Mouse (Mus musculus) limb, embryonic 13.5 days (tissue): ENCODE measurements around the gene Urah. TPM values are rescaled to one million over a fixed set of nuclear protein-coding genes. Genes with fewer than 3 reads are reported as not detected.

Experiments used
- ATAC-seq: fragments of 200-750 bp; cut with Nextera tagmentation; 2 replicates; pipeline ENCODE4 v1.8.0; 2017; ENCODE audit warnings: low read depth, moderate number of reproducible peaks, moderate TSS enrichment; ENCODE audit not compliant: low FRiP score
- H3K27ac ChIP-seq: fragments of 300-500 bp; sonication (generic); 2 replicates; pipeline ENCODE4 v1.5.1; 2015; ENCODE audit warnings: inconsistent platforms, mild to moderate bottlenecking, moderate library complexity
- H3K27me3 ChIP-seq: fragments of 300-500 bp; sonication (generic); 2 replicates; pipeline ENCODE4 v1.6.1; 2015; ENCODE audit warnings: mild to moderate bottlenecking, inconsistent platforms
- H3K36me3 ChIP-seq: fragments of 300-500 bp; sonication (generic); 2 replicates; pipeline ENCODE4 v1.6.1; 2015; ENCODE audit warnings: inconsistent platforms, mild to moderate bottlenecking, moderate library complexity
- H3K4me1 ChIP-seq: fragments of 300-500 bp; sonication (generic); 2 replicates; pipeline ENCODE4 v1.6.1; 2015; ENCODE audit warnings: inconsistent platforms
- H3K4me2 ChIP-seq: fragments of 300-500 bp; sonication (generic); replicated peaks from 2 replicates; pipeline ENCODE4 v1.6.1; 2015; ENCODE audit warnings: inconsistent platforms, mild to moderate bottlenecking, moderate library complexity
- H3K4me3 ChIP-seq: fragments of 300-500 bp; sonication (generic); 2 replicates; pipeline ENCODE4 v1.5.1; 2015; ENCODE audit warnings: moderate library complexity, mild to moderate bottlenecking, inconsistent platforms
- H3K9ac ChIP-seq: fragments of 300-500 bp; sonication (generic); 2 replicates; pipeline ENCODE4 v1.6.1; 2015; ENCODE audit warnings: mild to moderate bottlenecking, inconsistent platforms
- H3K9me3 ChIP-seq: fragments of 300-500 bp; sonication (generic); 2 replicates; pipeline ENCODE4 v1.6.1; 2016; ENCODE audit warnings: inconsistent platforms
- WGBS: fragments of 180-500 bp; shearing (Covaris S2); methylation state at CpG from one replicate; pipeline ENCODE4 v1.1.7; 2015; 5-methylcytosine and 5-hydroxymethylcytosine counted together
- polyA plus RNA-seq: library from polyadenylated mRNA; unstranded; fragments of >200 nt; fragmentation: Nextera tagmentation; extraction: Ambion mirVana; gene quantifications from 2 replicates; pipeline ENCODE4 v1.2.1, GENCODE M21; 2015

The Urah gene
- polyA plus RNA-seq, 1 experiment from 2014 or later: 1.0 TPM

GRCm38 (mm10) chr7:140856785-140857549 lies 22.1 kb downstream of the Urah start, which contains the start of gene Ric8a:
Ric8a (plus strand) TSS chr7:140856957.
- H3K4me2 ChIP-seq: peak within 1 kb of the TSS; percentile 100
- peaks cover 28% of the 10 kb centered on the region for H3K4me1 ChIP-seq
- peak within 1 kb of the TSS; percentile 87 for H3K9ac ChIP-seq
- H3K36me3 ChIP-seq: peaks cover 63% of the 10 kb centered on the region
- no peaks in the 10 kb centered on the region for H3K27me3 ChIP-seq
- peak; percentile 80 for ATAC-seq
- peak within 1 kb of the TSS; percentile 83 for H3K27ac ChIP-seq
- peak within 1 kb of the TSS; percentile 88 for H3K4me3 ChIP-seq
- under 1% methylated on average over 50 of the region's 50 CpGs for WGBS
- H3K9me3 ChIP-seq: no peaks in the 10 kb centered on the region

GRCm38 (mm10) chr7:140857550-140858505 lies 23.0 kb downstream of the Urah start, which contains the start of gene Bet1l:
Bet1l (minus strand) TSS chr7:140857577.
- H3K36me3 ChIP-seq: peaks cover 63% of the 10 kb centered on the region
- 38% methylated on average over 40 of the region's 40 CpGs for WGBS

GRCm38 (mm10) chr7:140858746-140859145 lies 23.9 kb downstream of the Urah start:
- Histone ChIP-seq H3K9ac (peak overlapping the region; percentile 87), H3K36me3 (peaks cover 63% of the 10 kb centered on the region)
- 93% methylated on average over 8 of the region's 8 CpGs for WGBS

More at GRCm38 (mm10) chr7:140857550-140858505, 23.0 kb downstream of the Urah start, which contains the start of gene Bet1l:
- Histone ChIP-seq H3K27me3 (no peaks in the 10 kb centered on the region), H3K9ac (peak within 1 kb of the TSS; percentile 87), H3K4me2 (peak within 1 kb of the TSS; percentile 100), H3K27ac (peak within 1 kb of the TSS; percentile 83), H3K9me3 (no peaks in the 10 kb centered on the region), H3K4me1 (peaks cover 28% of the 10 kb centered on the region), H3K4me3 (peak within 1 kb of the TSS; percentile 88)
- peak; percentile 41 for ATAC-seq

DNA sequence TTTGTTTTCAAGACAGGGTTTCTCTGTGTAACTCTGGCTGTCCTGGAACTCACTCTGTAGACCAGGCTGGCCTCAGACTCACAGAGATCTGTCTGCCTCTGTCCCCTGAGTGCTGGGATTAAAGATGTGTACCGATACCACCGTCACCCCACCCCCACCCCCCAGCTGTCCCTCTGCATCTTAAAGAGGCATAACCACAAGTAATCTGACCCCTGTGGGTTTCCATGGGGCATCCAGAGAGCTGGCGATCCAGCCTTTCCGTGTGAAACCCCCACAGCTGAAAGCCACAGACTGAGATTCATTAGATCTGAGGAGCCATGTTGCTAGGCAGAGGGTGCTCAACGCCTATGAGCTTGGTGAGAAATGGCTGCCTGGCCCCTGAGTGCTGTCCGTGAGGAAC lies 25.2 kb downstream of the Urah start:
- H3K27me3 ChIP-seq: no peaks in the 10 kb centered on the region
- H3K4me1 ChIP-seq: peaks cover 22% of the 10 kb centered on the region
- 74% methylated on average over 6 of the region's 6 CpGs for WGBS
- H3K36me3 ChIP-seq: peaks cover 64% of the 10 kb centered on the region
- no peak overlapping the region for H3K27ac ChIP-seq
- ATAC-seq: no peak
- no peak overlapping the region for H3K4me3 ChIP-seq
- H3K9ac ChIP-seq: no peak overlapping the region
- H3K4me2 ChIP-seq: no peak overlapping the region
- H3K9me3 ChIP-seq: no peaks in the 10 kb centered on the region

More at GRCm38 (mm10) chr7:140858746-140859145, 23.9 kb downstream of the Urah start:
- ATAC-seq: no peak
- Histone ChIP-seq H3K27me3 (no peaks in the 10 kb centered on the region), H3K4me1 (peaks cover 28% of the 10 kb centered on the region), H3K9me3 (no peaks in the 10 kb centered on the region), H3K27ac (no peak overlapping the region), H3K4me2 (peak overlapping the region; percentile 100), H3K4me3 (peak overlapping the region; percentile 88)

DNA sequence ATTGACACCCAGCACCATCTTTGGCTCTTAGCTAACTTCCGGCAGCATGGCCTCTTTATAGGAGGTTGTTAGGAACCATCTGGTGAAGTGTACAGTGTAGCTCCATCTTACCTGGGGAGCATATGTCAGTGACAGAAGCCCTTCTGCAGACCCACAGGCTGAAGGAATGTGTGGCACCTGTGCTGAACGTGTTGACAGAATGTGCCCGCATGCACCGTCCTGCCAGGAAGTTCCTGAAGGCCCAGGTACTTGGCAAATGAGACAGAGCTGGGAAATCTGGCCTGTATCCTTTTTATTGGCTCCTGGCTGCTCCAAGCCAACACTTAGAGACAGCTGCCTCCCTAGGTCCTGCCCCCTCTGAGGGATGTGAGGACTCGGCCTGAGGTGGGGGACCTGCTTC lies 25.9 kb downstream of the Urah start:
- H3K9ac ChIP-seq: no peak overlapping the region
- no peak overlapping the region for H3K27ac ChIP-seq
- H3K4me3 ChIP-seq: no peak overlapping the region
- no peak overlapping the region for H3K4me2 ChIP-seq
- H3K27me3 ChIP-seq: no peaks in the 10 kb centered on the region
- no peak for ATAC-seq
- WGBS: 86% methylated on average over 5 of the region's 5 CpGs
- no peaks in the 10 kb centered on the region for H3K9me3 ChIP-seq
- H3K36me3 ChIP-seq: peaks cover 68% of the 10 kb centered on the region
- peaks cover 16% of the 10 kb centered on the region for H3K4me1 ChIP-seq

- H3K27ac ChIP-seq: no peak overlapping the region
- H3K9ac ChIP-seq: no peak overlapping the region
- H3K9me3 ChIP-seq: no peaks in the 10 kb centered on the region
- no peak overlapping the region for H3K4me2 ChIP-seq
- ATAC-seq: no peak
- no peaks in the 10 kb centered on the region for H3K27me3 ChIP-seq
- H3K4me1 ChIP-seq: no peaks in the 10 kb centered on the region
- WGBS: 91% methylated on average over 12 of the region's 12 CpGs
- H3K4me3 ChIP-seq: no peak overlapping the region
- H3K36me3 ChIP-seq: peaks cover 77% of the 10 kb centered on the region
These were observed 29.9 kb downstream of the Urah start for GRCm38 (mm10) chr7:140864761-140865160.

- no peaks in the 10 kb centered on the region for H3K27me3 ChIP-seq
- ATAC-seq: no peak
- no peaks in the 10 kb centered on the region for H3K9me3 ChIP-seq
- no peak overlapping the region for H3K4me3 ChIP-seq
- H3K4me1 ChIP-seq: no peaks in the 10 kb centered on the region
- no peak overlapping the region for H3K27ac ChIP-seq
- H3K36me3 ChIP-seq: peaks cover 39% of the 10 kb centered on the region
- H3K9ac ChIP-seq: no peak overlapping the region
- WGBS: 84% methylated on average over 4 of the region's 4 CpGs
- H3K4me2 ChIP-seq: no peak overlapping the region
These were observed 39.4 kb downstream of the Urah start for GRCm38 (mm10) chr7:140874224-140874623.

- no peaks in the 10 kb centered on the region for H3K27me3 ChIP-seq
- peaks cover 12% of the 10 kb centered on the region for H3K4me1 ChIP-seq
- H3K4me2 ChIP-seq: no peak overlapping the region
- ATAC-seq: no peak
- WGBS: 79% methylated on average over 6 of the region's 6 CpGs
- no peaks in the 10 kb centered on the region for H3K9me3 ChIP-seq
- no peak overlapping the region for H3K4me3 ChIP-seq
- peaks cover 36% of the 10 kb centered on the region for H3K36me3 ChIP-seq
- H3K27ac ChIP-seq: no peak overlapping the region
- H3K9ac ChIP-seq: no peak overlapping the region
These were observed 42.5 kb downstream of the Urah start for GRCm38 (mm10) chr7:140877364-140877763.

DNA sequence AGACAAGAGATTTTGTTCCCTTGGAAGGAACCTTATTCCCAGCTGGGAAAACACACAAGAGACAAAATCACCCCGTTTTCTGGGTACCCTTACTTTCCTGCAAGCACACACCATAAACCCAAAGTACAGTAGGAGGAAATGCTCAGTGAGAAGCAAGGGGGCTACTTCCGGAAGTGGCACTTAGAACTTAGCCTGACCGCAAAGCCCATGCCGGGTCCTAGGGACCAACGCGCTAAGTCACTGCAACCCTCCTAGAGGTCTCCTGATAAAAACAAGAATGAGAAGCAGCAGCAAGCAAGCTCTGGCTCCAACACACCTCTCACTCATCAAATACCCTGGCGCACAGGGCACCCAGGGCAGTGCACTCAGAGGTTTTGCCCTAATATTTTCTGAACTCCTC lies 44.5 kb downstream of the Urah start:
- H3K27ac ChIP-seq: no peak overlapping the region
- 89% methylated on average over 7 of the region's 7 CpGs for WGBS

DNA sequence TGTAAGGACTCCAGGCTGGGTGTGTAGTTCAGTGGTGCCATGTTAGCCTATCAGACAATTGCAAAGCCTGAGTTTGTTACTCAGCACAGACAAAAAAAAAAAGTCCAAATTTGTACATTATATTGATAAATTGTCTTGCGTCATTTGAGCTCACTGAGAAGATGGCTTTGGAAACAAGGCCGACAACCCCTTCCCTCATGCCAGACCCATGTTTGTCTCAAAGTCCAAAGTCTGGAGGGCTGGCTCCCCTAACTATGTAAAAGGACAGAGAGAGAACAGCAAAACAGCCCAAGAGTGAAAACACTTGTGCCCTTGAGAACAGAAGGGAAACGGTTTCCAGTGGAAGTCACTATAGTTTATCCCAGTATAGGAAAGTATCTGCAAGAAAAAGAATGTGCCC lies 45.6 kb downstream of the Urah start:
- H3K9me3 ChIP-seq: no peaks in the 10 kb centered on the region
- H3K4me2 ChIP-seq: peak overlapping the region; percentile 73
- H3K4me1 ChIP-seq: peaks cover 21% of the 10 kb centered on the region
- no peak overlapping the region for H3K27ac ChIP-seq
- no peak overlapping the region for H3K9ac ChIP-seq
- H3K27me3 ChIP-seq: no peaks in the 10 kb centered on the region
- peak overlapping the region; percentile 95; the same call in 1 of the 2 replicates for H3K4me3 ChIP-seq
- peaks cover 39% of the 10 kb centered on the region for H3K36me3 ChIP-seq
- ATAC-seq: no peak
- 87% methylated on average over 3 of the region's 3 CpGs for WGBS

More for the DNA sequence above, 44.5 kb downstream of the Urah start:
- H3K9me3 ChIP-seq: no peaks in the 10 kb centered on the region
- H3K27me3 ChIP-seq: no peaks in the 10 kb centered on the region
- H3K9ac ChIP-seq: no peak overlapping the region
- H3K4me3 ChIP-seq: no peak overlapping the region
- peaks cover 37% of the 10 kb centered on the region for H3K36me3 ChIP-seq
- peaks cover 21% of the 10 kb centered on the region for H3K4me1 ChIP-seq
- no peak for ATAC-seq
- H3K4me2 ChIP-seq: no peak overlapping the region

DNA sequence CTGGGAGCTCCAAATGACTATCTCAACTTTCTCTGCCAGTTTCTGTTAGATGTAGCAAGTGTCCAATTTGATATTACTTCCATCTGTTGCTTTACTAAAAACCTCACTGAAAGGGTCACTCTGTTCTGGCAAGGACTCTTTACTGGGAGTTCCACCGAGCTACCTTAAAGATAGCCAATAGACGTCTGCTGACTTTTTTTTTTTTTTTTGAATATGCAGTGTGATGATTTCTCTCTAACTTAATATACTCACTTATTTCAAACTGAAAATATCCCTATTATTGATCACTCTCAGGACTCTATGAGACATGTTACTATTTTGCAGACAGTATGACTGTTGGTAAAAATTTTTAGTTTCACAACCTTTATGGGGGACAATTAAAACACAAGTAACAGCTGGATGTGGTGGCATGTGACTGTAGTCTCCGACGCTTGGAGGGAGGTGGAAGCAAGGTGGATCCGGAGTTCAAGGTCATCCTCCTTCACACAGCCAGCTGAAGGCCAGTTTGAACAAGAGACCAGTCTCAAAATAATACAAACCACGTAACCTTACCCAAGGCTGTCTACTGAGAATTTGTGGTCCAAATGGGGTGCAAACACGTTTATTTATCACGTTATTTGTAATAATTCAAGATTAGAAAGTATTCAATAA lies 46.2 kb downstream of the Urah start:
- 15% methylated on average over 8 of the region's 8 CpGs for WGBS
- H3K9me3 ChIP-seq: no peaks in the 10 kb centered on the region
- H3K4me1 ChIP-seq: peaks cover 21% of the 10 kb centered on the region
- peak overlapping the region; percentile 81 for H3K9ac ChIP-seq
- peak overlapping the region; percentile 95 for H3K4me3 ChIP-seq
- H3K4me2 ChIP-seq: peak overlapping the region; percentile 73
- peaks cover 40% of the 10 kb centered on the region for H3K36me3 ChIP-seq
- no peak for ATAC-seq
- no peaks in the 10 kb centered on the region for H3K27me3 ChIP-seq
- 0 out of 2 replicates have a peak overlapping the region, but pooled peaks have one; percentile 76 for H3K27ac ChIP-seq
